Mouse (Mus musculus): ENCODE measurements around the gene Cdon. TPM values are rescaled to one million over a fixed set of nuclear protein-coding genes. Genes with fewer than 3 reads are reported as not detected.

The Cdon gene
- polyA plus RNA-seq, 2 experiments, result 39.6 to 83.7 TPM

DNA sequence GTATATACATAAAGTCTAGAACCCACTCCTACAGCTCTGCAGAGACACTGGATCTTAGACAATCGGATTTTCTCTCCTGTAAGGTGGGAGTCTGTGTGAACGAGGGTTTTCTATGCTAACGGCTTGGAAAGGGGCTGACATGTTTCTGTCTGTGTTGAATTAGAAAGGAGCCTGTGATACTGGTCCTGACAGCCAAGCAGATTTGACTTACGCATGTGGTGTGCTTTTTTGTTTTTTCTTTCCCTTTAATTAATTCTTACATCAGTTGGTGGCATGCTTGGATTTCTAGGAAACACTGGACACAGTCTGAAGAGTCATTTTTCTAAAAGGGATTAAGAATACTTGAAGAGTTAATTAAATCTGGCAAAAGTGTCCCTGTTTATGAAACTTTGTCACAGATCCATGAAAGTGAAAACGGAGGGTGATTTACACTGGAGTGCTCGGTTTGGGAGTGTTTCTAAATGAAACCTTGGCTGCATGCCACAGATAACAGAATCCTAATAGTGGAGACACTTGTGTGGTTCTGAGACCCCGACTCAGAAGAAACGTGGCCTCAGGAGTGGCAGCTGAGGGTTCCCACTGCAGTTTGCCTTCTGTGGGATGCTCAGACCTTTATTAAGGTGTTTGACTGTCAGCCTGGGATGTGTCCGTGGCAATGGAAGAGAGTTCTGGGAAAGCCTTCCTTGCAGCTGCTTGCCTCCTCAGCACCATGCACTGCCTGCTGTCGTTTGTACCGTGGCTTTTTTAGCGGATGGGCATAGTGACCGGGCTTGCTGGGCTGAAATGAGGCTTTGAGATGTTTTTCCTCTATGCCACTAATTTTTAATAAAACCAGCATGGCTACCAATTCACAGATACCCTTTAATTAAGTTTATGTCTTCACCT lies 61.3 kb downstream of the Cdon start:
- WGBS, result 54% methylated on average over 13 of the region's 13 CpGs
- Histone ChIP-seq H3K9me3 (ENCODE audit: control insufficient read depth, low read length) (no peaks in the 10 kb centered on the region), H3K27ac (replicated peaks; ENCODE audit: low read depth, low read length) (peak overlapping the region; percentile 40; the same call in 1 of the 2 replicates), H3K4me1 (ENCODE audit: control insufficient read depth, insufficient read depth, low read length) (0 out of 2 replicates have a peak, but pooled peaks cover 3% of the 10 kb centered on the region), H3K4me3 (replicated peaks; ENCODE audit: low read length) (no peak overlapping the region), H3K27me3 (ENCODE audit: control insufficient read depth, insufficient read depth, low read length) (no peaks in the 10 kb centered on the region), H3K9ac (ENCODE audit: low read depth, low read length, severe bottlenecking) (no peak overlapping the region), H3K36me3 (ENCODE audit: control insufficient read depth, insufficient read depth, low read length) (peaks cover 92% of the 10 kb centered on the region), H3K4me2 (replicated peaks; ENCODE audit: low read depth, low read length, severe bottlenecking) (no peak overlapping the region)
- 0 out of 2 replicates have a peak, but pooled peaks have one; percentile 17 for ATAC-seq (ENCODE audit: low FRiP score, low read depth)
- TF ChIP-seq POLR2A (IDR thresholded peaks at IDR 0.05; ENCODE audit: borderline replicate concordance, extremely low read depth, insufficient read depth, insufficient read length), result no peak
- peak; percentile 45 for DNase-seq (ENCODE audit: low spot score)

DNA sequence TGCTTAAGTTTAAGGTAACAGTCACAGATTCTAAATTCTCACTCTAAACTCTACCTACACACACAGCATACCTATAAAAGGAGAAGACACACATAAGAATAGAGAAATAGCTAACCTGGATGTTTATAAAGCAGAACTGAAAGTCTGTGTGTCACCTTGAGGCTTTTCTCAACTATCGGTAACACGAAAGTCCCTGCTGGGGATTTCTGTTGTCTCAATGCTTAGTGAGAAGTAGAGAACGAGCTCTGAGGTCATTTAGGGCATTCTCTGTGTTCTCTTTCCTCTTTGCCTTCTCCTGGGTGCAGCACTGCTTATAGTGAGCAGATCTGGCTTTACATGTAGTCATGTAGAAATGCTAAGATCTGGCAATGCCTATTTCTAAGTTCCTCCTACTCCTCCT lies 63.0 kb downstream of the Cdon start:
- no peak overlapping the region for H3K27ac ChIP-seq (replicated peaks; ENCODE audit: low read depth, low read length)
- no peak overlapping the region for H3K4me2 ChIP-seq (replicated peaks; ENCODE audit: low read depth, low read length, severe bottlenecking)
- TF ChIP-seq POLR2A (IDR thresholded peaks at IDR 0.05; ENCODE audit: borderline replicate concordance, extremely low read depth, insufficient read depth, insufficient read length), result no peak
- 83% methylated on average over 3 of the region's 3 CpGs for WGBS
- DNase-seq (ENCODE audit: low spot score) (no peak), ATAC-seq (ENCODE audit: low FRiP score, low read depth) (no peak)
- H3K4me1 ChIP-seq (ENCODE audit: control insufficient read depth, insufficient read depth, low read length), result 0 out of 2 replicates have a peak, but pooled peaks cover 3% of the 10 kb centered on the region
- no peaks in the 10 kb centered on the region for H3K27me3 ChIP-seq (ENCODE audit: control insufficient read depth, insufficient read depth, low read length)
- no peak overlapping the region for H3K9ac ChIP-seq (ENCODE audit: low read depth, low read length, severe bottlenecking)
- H3K36me3 ChIP-seq (ENCODE audit: control insufficient read depth, insufficient read depth, low read length), result peaks cover 92% of the 10 kb centered on the region
- no peaks in the 10 kb centered on the region for H3K9me3 ChIP-seq (ENCODE audit: control insufficient read depth, low read length)
- H3K4me3 ChIP-seq (replicated peaks; ENCODE audit: low read length), result no peak overlapping the region

DNA sequence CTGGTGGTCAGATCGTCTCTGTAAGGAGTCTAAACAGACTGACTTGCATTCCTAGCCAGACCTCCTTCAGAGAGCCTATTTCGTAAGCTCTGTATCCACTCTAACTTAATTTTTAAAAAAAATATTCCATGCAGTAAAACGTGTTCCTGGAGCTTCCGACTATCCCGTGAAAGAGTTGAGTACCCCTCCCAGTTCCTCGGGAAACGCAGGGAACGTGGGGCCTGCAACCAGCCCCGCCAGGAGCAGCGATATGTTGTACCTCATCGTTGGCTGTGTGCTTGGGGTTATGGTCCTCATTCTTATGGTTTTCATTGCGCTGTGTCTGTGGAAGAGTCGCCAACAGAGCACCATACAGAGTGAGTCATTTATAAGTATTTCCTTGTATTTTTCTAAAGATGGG lies 65.7 kb downstream of the Cdon start:
- H3K9me3 ChIP-seq (ENCODE audit: control insufficient read depth, low read length), result no peaks in the 10 kb centered on the region
- H3K9ac ChIP-seq (ENCODE audit: low read depth, low read length, severe bottlenecking), result no peak overlapping the region
- H3K4me1 ChIP-seq (ENCODE audit: control insufficient read depth, insufficient read depth, low read length), result peaks cover 2% of the 10 kb centered on the region; the same call in 1 of the 2 replicates
- H3K4me2 ChIP-seq (replicated peaks; ENCODE audit: low read depth, low read length, severe bottlenecking), result no peak overlapping the region
- no peak overlapping the region for H3K4me3 ChIP-seq (replicated peaks; ENCODE audit: low read length)
- H3K36me3 ChIP-seq (ENCODE audit: control insufficient read depth, insufficient read depth, low read length), result peaks cover 82% of the 10 kb centered on the region
- WGBS, result 78% methylated on average over 13 of the region's 13 CpGs
- TF ChIP-seq POLR2A (IDR thresholded peaks at IDR 0.05; ENCODE audit: borderline replicate concordance, extremely low read depth, insufficient read depth, insufficient read length), result no peak
- ATAC-seq (ENCODE audit: low FRiP score, low read depth) (no peak), DNase-seq (ENCODE audit: low spot score) (no peak)
- H3K27ac ChIP-seq (replicated peaks; ENCODE audit: low read depth, low read length), result no peak overlapping the region
- H3K27me3 ChIP-seq (ENCODE audit: control insufficient read depth, insufficient read depth, low read length), result no peaks in the 10 kb centered on the region

DNA sequence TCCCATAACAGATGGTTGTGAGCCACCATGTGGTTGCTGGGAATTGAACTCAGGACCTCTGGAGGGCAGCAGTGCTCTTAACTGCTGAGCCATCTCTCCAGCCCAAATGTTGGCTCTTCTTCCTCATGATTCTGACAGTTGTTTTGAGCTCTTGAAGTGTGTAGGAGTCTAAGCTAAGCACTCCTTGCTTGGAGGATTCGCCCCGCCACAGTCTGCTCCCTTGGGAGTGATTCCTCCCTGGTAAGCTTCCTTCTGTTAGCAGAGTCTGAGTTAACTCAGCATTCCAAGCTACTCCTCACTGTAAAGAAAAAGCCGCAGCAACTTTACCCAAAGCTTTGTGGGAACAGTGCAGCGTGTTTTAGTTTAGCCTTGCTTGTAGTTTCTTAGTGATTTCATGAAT lies 67.6 kb downstream of the Cdon start:
- H3K27ac ChIP-seq (replicated peaks; ENCODE audit: low read depth, low read length), result no peak overlapping the region
- no peak overlapping the region for H3K4me3 ChIP-seq (replicated peaks; ENCODE audit: low read length)
- TF ChIP-seq POLR2A (IDR thresholded peaks at IDR 0.05; ENCODE audit: borderline replicate concordance, extremely low read depth, insufficient read depth, insufficient read length), result no peak
- no peaks in the 10 kb centered on the region for H3K9me3 ChIP-seq (ENCODE audit: control insufficient read depth, low read length)
- 88% methylated on average over 4 of the region's 4 CpGs for WGBS
- peaks cover 7% of the 10 kb centered on the region; the same call in 1 of the 2 replicates for H3K4me1 ChIP-seq (ENCODE audit: control insufficient read depth, insufficient read depth, low read length)
- H3K9ac ChIP-seq (ENCODE audit: low read depth, low read length, severe bottlenecking), result no peak overlapping the region
- ATAC-seq (ENCODE audit: low FRiP score, low read depth), result no peak
- peaks cover 77% of the 10 kb centered on the region for H3K36me3 ChIP-seq (ENCODE audit: control insufficient read depth, insufficient read depth, low read length)
- no peak overlapping the region for H3K4me2 ChIP-seq (replicated peaks; ENCODE audit: low read depth, low read length, severe bottlenecking)
- no peaks in the 10 kb centered on the region for H3K27me3 ChIP-seq (ENCODE audit: control insufficient read depth, insufficient read depth, low read length)
- no peak for DNase-seq (ENCODE audit: low spot score)

DNA sequence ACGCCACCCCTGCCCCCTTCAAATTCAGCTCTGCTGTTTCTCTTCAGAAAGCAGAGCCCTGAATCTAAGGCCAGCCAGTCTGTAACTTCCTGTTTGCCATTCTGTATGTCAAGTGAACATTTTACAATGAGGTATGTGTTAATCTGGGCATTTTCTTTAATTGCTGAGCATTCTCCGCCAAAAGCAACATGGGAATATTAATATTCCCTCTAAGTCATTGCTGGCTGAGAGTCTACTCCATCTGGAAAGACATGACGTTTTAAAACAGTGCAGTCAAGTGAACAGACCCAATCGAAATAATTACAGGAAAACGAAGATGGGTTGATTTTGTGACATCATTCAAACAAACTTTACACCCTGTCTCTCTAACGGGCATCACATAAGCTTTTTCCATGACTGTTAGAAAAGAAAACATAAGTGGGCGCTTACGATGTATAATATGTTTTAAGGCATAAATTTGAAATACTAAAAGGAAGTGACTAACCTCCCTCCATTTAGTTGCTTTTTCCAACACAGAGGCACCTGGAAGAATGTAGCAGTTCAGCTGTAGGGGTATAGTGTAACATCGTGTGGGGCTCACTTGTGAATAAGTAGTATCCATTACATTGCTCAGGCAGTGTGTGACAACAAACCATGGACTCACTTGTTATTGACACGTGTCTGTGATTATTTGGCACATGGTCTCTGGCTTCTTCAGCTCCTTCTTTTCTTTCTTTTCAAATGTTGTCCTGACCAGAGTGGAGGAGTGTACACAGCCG lies 70.4 kb downstream of the Cdon start:
- Histone ChIP-seq H3K4me1 (ENCODE audit: control insufficient read depth, insufficient read depth, low read length) (peaks cover 7% of the 10 kb centered on the region; the same call in 1 of the 2 replicates), H3K27me3 (ENCODE audit: control insufficient read depth, insufficient read depth, low read length) (no peaks in the 10 kb centered on the region), H3K4me3 (replicated peaks; ENCODE audit: low read length) (no peak overlapping the region), H3K9me3 (ENCODE audit: control insufficient read depth, low read length) (no peaks in the 10 kb centered on the region), H3K36me3 (ENCODE audit: control insufficient read depth, insufficient read depth, low read length) (peaks cover 78% of the 10 kb centered on the region), H3K9ac (ENCODE audit: low read depth, low read length, severe bottlenecking) (no peak overlapping the region), H3K4me2 (replicated peaks; ENCODE audit: low read depth, low read length, severe bottlenecking) (no peak overlapping the region), H3K27ac (replicated peaks; ENCODE audit: low read depth, low read length) (peak overlapping the region; percentile 14; the same call in 1 of the 2 replicates)
- peak; percentile 33 for DNase-seq (ENCODE audit: low spot score)
- peak; percentile 21; the same call in 1 of the 2 replicates for ATAC-seq (ENCODE audit: low FRiP score, low read depth)
- no peak for TF ChIP-seq POLR2A (IDR thresholded peaks at IDR 0.05; ENCODE audit: borderline replicate concordance, extremely low read depth, insufficient read depth, insufficient read length)
- 70% methylated on average over 11 of the region's 11 CpGs for WGBS

Measured in limb, embryonic 14.5 days (tissue).